In genomic region chr13:57099601-57100000, GRCm38 (mm10) we compare ENCODE assay signal across 28 mouse cellular contexts.
"Had no signal": no experiment of that assay in that cellular context is flagged by ENCODE, and none has a peak within 500 bp of the region (broad histone marks: within the 10 kb centered on the region; RNA-seq: fewer than 3 reads in every experiment).

No protein-coding gene starts in this region.

- ATAC-seq: hindbrain, embryonic 16.5 days; inflammation-experienced regulatory T-cells, adult 6 months; intestine, embryonic 16.5 days; liver, embryonic 12.5 days had no signal

- H3K9me3 ChIP-seq: heart, embryonic 13.5 days; heart, embryonic 15.5 days; hindbrain, embryonic 10.5 days; hindbrain, embryonic 12.5 days; kidney, embryonic 15.5 days; limb, embryonic 13.5 days; limb, embryonic 15.5 days; liver, embryonic 12.5 days had no signal

- H3K4me3 ChIP-seq: heart, adult 2 months; heart, embryonic 13.5 days; heart, embryonic 15.5 days; hindbrain, embryonic 10.5 days; hindbrain, embryonic 12.5 days; kidney, embryonic 15.5 days; limb, embryonic 13.5 days; limb, embryonic 15.5 days; liver, embryonic 12.5 days had no signal

- H3K27ac ChIP-seq: heart, adult 2 months; heart, embryonic 13.5 days; heart, embryonic 15.5 days; hindbrain, embryonic 10.5 days; hindbrain, embryonic 12.5 days; hindbrain, embryonic 14.5 days; kidney, embryonic 15.5 days; kidney, postnatal 0 days; limb, embryonic 13.5 days; limb, embryonic 15.5 days; liver, embryonic 12.5 days; liver, embryonic 14.5 days had no signal

- H3K4me2 ChIP-seq: heart, embryonic 11.5 days; heart, embryonic 13.5 days; heart, embryonic 15.5 days; hindbrain, embryonic 12.5 days; hindbrain, embryonic 14.5 days; kidney, embryonic 15.5 days; limb, embryonic 13.5 days; limb, embryonic 15.5 days; liver, embryonic 12.5 days had no signal

- H3K27me3 ChIP-seq: heart, embryonic 13.5 days; heart, embryonic 15.5 days; hindbrain, embryonic 12.5 days; kidney, embryonic 15.5 days; limb, embryonic 13.5 days; limb, embryonic 15.5 days; liver, embryonic 12.5 days had no signal

- DNase-seq: gastrocnemius, postnatal 14 days; gastrocnemius, postnatal 36 days; heart, adult 11 months; heart, adult 2 months; heart, postnatal 4 days; kidney, adult 11 months; kidney, adult 2 months; kidney, adult 9 months; kidney, postnatal 14 days; kidney, postnatal 36 days; layer of hippocampus, adult 9-11 months; layer of hippocampus, postnatal 36 days; left cerebral cortex, postnatal 4 days had no signal

- H3K9ac ChIP-seq: heart, embryonic 13.5 days; heart, embryonic 15.5 days; hindbrain, embryonic 12.5 days; hindbrain, embryonic 14.5 days; kidney, embryonic 15.5 days; limb, embryonic 13.5 days; limb, embryonic 15.5 days; liver, embryonic 12.5 days; liver, embryonic 14.5 days had no signal

- H3K4me1 ChIP-seq: heart, embryonic 15.5 days; hindbrain, embryonic 12.5 days; limb, embryonic 13.5 days; limb, embryonic 15.5 days; liver, embryonic 12.5 days had no signal

- H3K36me3 ChIP-seq: heart, embryonic 13.5 days; heart, embryonic 15.5 days; hindbrain, embryonic 10.5 days; hindbrain, embryonic 12.5 days; kidney, embryonic 15.5 days; limb, embryonic 13.5 days; limb, embryonic 15.5 days; liver, embryonic 12.5 days had no signal
